Mouse (Mus musculus) lung, postnatal 0 days (tissue): ENCODE measurements around the gene Dner. TPM values are rescaled to one million over a fixed set of nuclear protein-coding genes. Genes with fewer than 3 reads are reported as not detected.
A peak's percentile ranks its signal among the peaks of the same experiment; 100 is the strongest.

ENCODE experiments used
- ATAC-seq: fragments of 200-750 bp; cut with Nextera tagmentation; 2 replicates; pipeline ENCODE4 v1.8.0; 2017; ENCODE audit warnings: moderate library complexity
- DNase-seq: peaks from one replicate; pipeline ENCODE4 v3.0.0-alpha.2; 2016; ENCODE audit warnings: low spot score
- H3K27ac ChIP-seq: fragments of 300-500 bp; sonication (generic); 2 replicates; pipeline ENCODE4 v1.5.1; 2014; ENCODE audit warnings: antibody characterized with exemption, mild to moderate bottlenecking, low read length, mixed read lengths
- H3K27me3 ChIP-seq: fragments of 300-500 bp; sonication (generic); replicated peaks from 2 replicates; pipeline ENCODE4 v1.6.1; 2014; ENCODE audit warnings: low read length, mixed read lengths; ENCODE audit not compliant: insufficient read depth
- H3K36me3 ChIP-seq: fragments of 300-500 bp; sonication (generic); 2 replicates; pipeline ENCODE4 v1.6.1; 2014; ENCODE audit warnings: low read length, mixed read lengths; ENCODE audit not compliant: insufficient read depth
- H3K4me1 ChIP-seq: fragments of 300-500 bp; sonication (generic); 2 replicates; pipeline ENCODE4 v1.6.1; 2014; ENCODE audit warnings: antibody characterized with exemption, low read depth, low read length, mixed read lengths; ENCODE audit not compliant: insufficient read depth
- H3K4me2 ChIP-seq: fragments of 300-500 bp; sonication (generic); replicated peaks from 2 replicates; pipeline ENCODE4 v1.6.1; 2014; ENCODE audit warnings: low read depth, mild to moderate bottlenecking, low read length, moderate library complexity, mixed read lengths
- H3K4me3 ChIP-seq: fragments of 300-500 bp; sonication (generic); 2 replicates; pipeline ENCODE4 v1.5.1; 2014; ENCODE audit warnings: low read depth, low read length
- H3K9ac ChIP-seq: fragments of 300-500 bp; sonication (generic); replicated peaks from 2 replicates; pipeline ENCODE4 v1.6.1; 2014; ENCODE audit warnings: low read depth, mild to moderate bottlenecking
- H3K9me3 ChIP-seq: fragments of 300-500 bp; sonication (generic); 2 replicates; pipeline ENCODE4 v1.6.1; 2016; ENCODE audit warnings: low read length, mixed read lengths
- CTCF ChIP-seq: IDR thresholded peaks from 2 replicates; pipeline ENCODE4 v1.5.1; 2016; ENCODE audit warnings: antibody characterized with exemption, mild to moderate bottlenecking
- EP300 ChIP-seq: IDR thresholded peaks from 2 replicates; pipeline ENCODE4 v1.6.1; 2016; ENCODE audit warnings: antibody characterized with exemption, mild to moderate bottlenecking, control low read depth
- WGBS: fragments of 180-500 bp; shearing (Covaris S2); extraction: QIAGEN DNeasy Blood & Tissue Kit; methylation state at CpG from one replicate; pipeline ENCODE4 v1.1.7; 2014; 5-methylcytosine and 5-hydroxymethylcytosine counted together
- polyA plus RNA-seq: library from polyadenylated mRNA; unstranded; fragments of >200 nt; fragmentation: Nextera tagmentation; extraction: Ambion mirVana; gene quantifications from 2 replicates; pipeline ENCODE4 v1.2.1, GENCODE M21; 2015

The Dner gene
- polyA plus RNA-seq, 1 experiment from 2014 or later, result 0.48 TPM

DNA sequence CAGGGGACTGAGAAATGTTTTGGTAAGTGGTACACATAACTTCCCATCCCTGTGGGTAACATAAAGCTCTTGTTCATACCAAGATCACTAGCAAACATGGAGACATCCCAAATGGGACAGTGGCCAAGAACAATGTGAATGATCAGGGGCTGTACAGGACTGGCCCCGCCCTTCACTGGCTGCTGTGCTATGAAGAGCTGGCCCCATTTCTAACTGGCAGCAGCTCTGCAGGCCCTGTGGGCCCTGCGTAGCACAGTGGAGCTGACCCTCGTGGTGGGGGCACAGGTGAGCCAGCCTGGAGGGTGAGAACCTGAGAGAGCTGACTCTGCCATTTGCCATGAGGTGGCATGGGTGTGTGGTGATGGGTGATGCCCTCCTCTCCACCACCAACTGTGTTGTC lies 100.0 kb downstream of the Dner start:
- Histone ChIP-seq H3K4me1 (no peaks in the 10 kb centered on the region), H3K4me3 (no peak overlapping the region), H3K9me3 (no peaks in the 10 kb centered on the region), H3K27me3 (no peaks in the 10 kb centered on the region), H3K4me2 (no peak overlapping the region), H3K27ac (no peak overlapping the region), H3K9ac (no peak overlapping the region), H3K36me3 (no peaks in the 10 kb centered on the region)
- TF ChIP-seq CTCF (no peak), EP300 (no peak)
- ATAC-seq, result no peak
- DNase-seq, result no peak
- WGBS, result 61% methylated on average over 3 of the region's 3 CpGs

DNA sequence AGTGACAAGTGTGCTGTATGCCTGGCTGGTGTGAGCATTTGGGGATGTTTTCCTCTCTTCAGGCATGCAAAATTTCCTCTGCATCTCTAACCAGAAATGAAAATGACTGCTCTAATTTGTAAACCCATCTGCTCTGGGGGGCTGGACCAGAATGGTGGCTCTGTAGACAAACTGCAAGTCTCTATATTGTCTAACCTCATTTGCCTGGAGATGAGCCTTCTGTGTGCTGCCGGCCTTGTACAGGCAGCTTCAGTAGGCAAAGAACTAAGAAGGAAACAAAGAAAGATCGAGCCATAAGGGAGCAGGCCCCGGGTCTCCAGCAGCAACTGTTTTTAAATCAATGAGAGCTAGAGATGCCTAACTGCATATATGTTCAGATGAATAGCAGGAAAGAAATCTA lies 103.6 kb downstream of the Dner start:
- DNase-seq, result no peak
- ATAC-seq, result no peak
- no peaks in the 10 kb centered on the region for H3K27me3 ChIP-seq
- no peak overlapping the region for H3K27ac ChIP-seq
- no peak for TF ChIP-seq EP300
- TF ChIP-seq CTCF, result no peak
- H3K4me2 ChIP-seq, result no peak overlapping the region
- no peaks in the 10 kb centered on the region for H3K9me3 ChIP-seq
- H3K9ac ChIP-seq, result no peak overlapping the region
- no peak overlapping the region for H3K4me3 ChIP-seq
- no peaks in the 10 kb centered on the region for H3K4me1 ChIP-seq
- no peaks in the 10 kb centered on the region for H3K36me3 ChIP-seq
- 87% methylated on average over 3 of the region's 3 CpGs for WGBS

DNA sequence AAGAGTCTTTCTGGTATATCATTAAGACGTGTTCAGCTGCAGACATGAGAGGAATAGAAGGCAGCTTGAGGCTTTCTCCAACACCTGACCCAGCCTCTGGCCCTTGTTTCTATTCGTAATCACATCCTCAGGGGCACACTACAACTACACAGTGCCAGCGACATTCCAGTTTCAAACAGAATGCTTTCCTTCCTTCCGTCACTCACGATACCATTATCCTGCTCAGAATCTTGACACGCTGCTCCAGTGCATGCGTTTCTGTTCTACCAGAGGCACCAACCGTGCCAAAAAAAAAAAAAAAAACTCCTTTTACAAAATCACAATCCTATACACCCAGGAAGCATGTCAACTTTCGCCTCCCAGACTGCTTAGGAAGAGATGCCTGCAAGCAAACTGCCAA lies 105.5 kb downstream of the Dner start:
- TF ChIP-seq EP300 (no peak), CTCF (no peak)
- Histone ChIP-seq H3K4me2 (no peak overlapping the region), H3K27ac (no peak overlapping the region), H3K4me1 (no peaks in the 10 kb centered on the region; the same call in 1 of the 2 replicates), H3K27me3 (no peaks in the 10 kb centered on the region), H3K9ac (no peak overlapping the region), H3K4me3 (no peak overlapping the region), H3K9me3 (no peaks in the 10 kb centered on the region), H3K36me3 (no peaks in the 10 kb centered on the region)
- WGBS, result 53% methylated on average over 9 of the region's 9 CpGs
- ATAC-seq (no peak), DNase-seq (no peak)

DNA sequence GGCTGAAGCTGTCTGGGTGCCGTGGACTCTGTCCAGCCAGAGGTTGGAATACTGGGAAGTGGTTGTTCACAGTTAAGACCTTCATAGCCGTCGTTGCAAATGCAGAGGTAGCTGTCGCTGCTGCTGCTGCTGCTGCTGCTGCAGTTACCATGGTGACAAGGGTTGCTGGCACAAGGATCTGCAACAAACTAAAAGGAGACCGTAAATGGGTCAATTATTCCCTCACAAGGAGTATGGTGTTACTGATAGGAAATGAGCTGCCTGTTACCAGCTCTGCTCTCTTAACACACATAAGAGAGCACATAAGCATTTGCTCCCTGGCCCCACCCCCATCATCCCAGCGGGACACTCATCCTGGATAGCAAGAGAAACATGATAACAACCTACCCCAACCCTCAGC lies 110.6 kb downstream of the Dner start:
- Histone ChIP-seq H3K9ac (no peak overlapping the region), H3K36me3 (no peaks in the 10 kb centered on the region), H3K4me3 (no peak overlapping the region), H3K4me1 (no peaks in the 10 kb centered on the region; the same call in 1 of the 2 replicates), H3K9me3 (no peaks in the 10 kb centered on the region), H3K4me2 (no peak overlapping the region), H3K27me3 (no peaks in the 10 kb centered on the region), H3K27ac (no peak overlapping the region)
- no peak for DNase-seq
- TF ChIP-seq EP300 (no peak), CTCF (no peak)
- ATAC-seq, result peak; percentile 35; the same call in 1 of the 2 replicates
- 19% methylated on average over 6 of the region's 6 CpGs for WGBS

DNA sequence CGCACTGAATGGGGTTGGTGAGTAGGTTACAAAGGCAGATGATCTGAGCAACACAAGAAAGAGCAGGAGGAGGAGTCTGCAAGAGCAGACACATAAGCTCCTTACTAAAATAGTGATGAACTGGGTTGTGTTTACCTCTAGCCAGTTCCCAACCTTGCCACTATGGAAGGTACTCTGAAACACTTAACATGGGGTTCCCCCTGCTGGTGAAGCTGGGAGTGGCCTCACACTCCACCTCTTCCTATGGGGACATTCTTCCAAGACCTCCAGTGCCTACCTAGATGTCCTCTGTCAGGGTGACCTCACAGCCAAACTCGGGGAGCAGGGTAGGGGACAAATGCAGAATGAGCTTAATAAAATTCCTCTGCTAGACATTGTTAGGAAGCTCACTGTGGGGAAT lies 114.2 kb downstream of the Dner start:
- no peak overlapping the region for H3K27ac ChIP-seq
- TF ChIP-seq EP300, result no peak
- TF ChIP-seq CTCF, result peak; percentile 84
- no peak overlapping the region for H3K4me2 ChIP-seq
- H3K27me3 ChIP-seq, result no peaks in the 10 kb centered on the region
- no peaks in the 10 kb centered on the region; the same call in 1 of the 2 replicates for H3K4me1 ChIP-seq
- no peak overlapping the region for H3K4me3 ChIP-seq
- DNase-seq (peak; percentile 59), ATAC-seq (no peak)
- no peak overlapping the region for H3K9ac ChIP-seq
- H3K36me3 ChIP-seq, result no peaks in the 10 kb centered on the region
- 46% methylated on average over 2 of the region's 2 CpGs for WGBS
- no peaks in the 10 kb centered on the region for H3K9me3 ChIP-seq

DNA sequence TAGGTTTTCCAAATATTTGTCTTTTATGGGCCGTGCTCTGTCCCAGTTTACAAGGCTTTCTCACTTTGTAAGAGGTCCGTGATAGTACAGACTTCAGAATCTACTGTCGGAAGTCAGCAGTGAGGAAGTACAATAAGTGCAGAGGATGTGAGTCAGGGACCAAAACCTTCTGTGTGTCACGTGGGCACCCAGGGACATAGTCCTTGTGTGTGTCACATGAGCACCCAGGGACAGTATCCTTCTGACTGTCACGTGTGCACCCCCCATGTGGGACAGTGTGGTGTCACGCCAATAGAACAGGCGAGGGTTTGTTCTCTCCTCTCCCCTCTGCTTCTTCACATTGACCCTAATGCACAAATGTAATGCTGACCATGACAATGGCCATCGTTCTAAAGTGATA lies 134.2 kb downstream of the Dner start:
- no peak overlapping the region for H3K4me3 ChIP-seq
- no peak overlapping the region for H3K9ac ChIP-seq
- H3K9me3 ChIP-seq, result no peaks in the 10 kb centered on the region
- no peak overlapping the region for H3K27ac ChIP-seq
- no peak for ATAC-seq
- no peaks in the 10 kb centered on the region for H3K4me1 ChIP-seq
- no peak for TF ChIP-seq EP300
- H3K4me2 ChIP-seq, result no peak overlapping the region
- DNase-seq, result no peak
- H3K36me3 ChIP-seq, result no peaks in the 10 kb centered on the region
- 65% methylated on average over 8 of the region's 8 CpGs for WGBS
- no peaks in the 10 kb centered on the region for H3K27me3 ChIP-seq

DNA sequence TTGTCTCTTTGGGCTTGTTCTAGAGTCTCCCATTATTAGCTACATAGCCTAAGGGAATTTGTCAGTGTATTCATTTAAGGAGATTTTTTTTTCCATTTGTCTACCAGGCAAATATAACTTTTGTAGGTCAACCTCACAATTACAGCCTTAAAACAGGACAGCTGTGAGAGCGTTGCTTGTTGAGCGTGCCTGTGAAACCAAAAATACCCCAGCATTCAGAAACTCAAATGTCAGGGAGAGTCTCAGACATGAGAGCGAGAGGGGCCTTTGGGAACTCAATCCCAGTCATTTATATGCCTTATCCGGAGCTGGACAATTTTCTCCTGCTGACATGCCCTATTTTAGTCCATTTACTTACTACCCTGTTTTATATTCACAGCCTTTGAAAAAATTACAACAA lies 134.6 kb downstream of the Dner start:
- no peak overlapping the region for H3K4me3 ChIP-seq
- H3K4me1 ChIP-seq, result no peaks in the 10 kb centered on the region
- H3K36me3 ChIP-seq, result no peaks in the 10 kb centered on the region
- H3K9me3 ChIP-seq, result no peaks in the 10 kb centered on the region
- no peak overlapping the region for H3K4me2 ChIP-seq
- ATAC-seq (no peak), DNase-seq (no peak)
- H3K9ac ChIP-seq, result no peak overlapping the region
- no peak for TF ChIP-seq EP300
- no peaks in the 10 kb centered on the region for H3K27me3 ChIP-seq
- 80% methylated on average over 4 of the region's 4 CpGs for WGBS
- H3K27ac ChIP-seq, result no peak overlapping the region
